Mouse (Mus musculus) CD8-positive naive resting alpha-beta T cell, adult 2 months (primary cell): ENCODE data around the gene Ak5.
"Not testable (repeated sequence)": the region's sequence is repeated elsewhere in the genome, so short reads cannot be mapped to it uniquely, and the experiment has no call there.

Experiments
- DNase-seq, 2 experiments: peaks; one replicate each; pipeline ENCODE4 v3.0.0; 2022; ENCODE audit warnings: low read depth in 2 of 2, low spot score in 2 of 2

Ak5 gene

GRCm38 (mm10) chr3:152478599-152479435 lies 189.3 kb downstream of the Ak5 start:
- DNase-seq: peak in 1 of 2 experiments; percentile 28

- peak; percentile 38 to 52 for DNase-seq
Observed at GRCm38 (mm10) chr3:152477796-152478527, 190.2 kb downstream of the Ak5 start.

GRCm38 (mm10) chr3:152475894-152476293 lies 192.3 kb downstream of the Ak5 start:
- no peak for DNase-seq

- DNase-seq: no peak
Observed at GRCm38 (mm10) chr3:152475278-152475669, 192.9 kb downstream of the Ak5 start.

GRCm38 (mm10) chr3:152474582-152475277 lies 193.4 kb downstream of the Ak5 start:
- DNase-seq: peak in 1 of 2 experiments; percentile 22

- DNase-seq: no peak
Observed at GRCm38 (mm10) chr3:152472676-152473075, 195.5 kb downstream of the Ak5 start.

- no peak for DNase-seq
Observed at GRCm38 (mm10) chr3:152470347-152470746, 197.8 kb downstream of the Ak5 start.

GRCm38 (mm10) chr3:152469423-152470200 lies 198.5 kb downstream of the Ak5 start:
- DNase-seq: no peak

GRCm38 (mm10) chr3:152468569-152469041 lies 199.6 kb downstream of the Ak5 start:
- DNase-seq: no peak

- no peak for DNase-seq
Observed at GRCm38 (mm10) chr3:152468032-152468431, 200.1 kb downstream of the Ak5 start.

GRCm38 (mm10) chr3:152467312-152467711 lies 200.8 kb downstream of the Ak5 start:
- DNase-seq: no peak

GRCm38 (mm10) chr3:152466849-152467248 lies 201.3 kb downstream of the Ak5 start:
- no peak for DNase-seq

- no peak for DNase-seq
Observed at GRCm38 (mm10) chr3:152465338-152465737, 202.8 kb downstream of the Ak5 start.

GRCm38 (mm10) chr3:152464462-152464861 lies 203.7 kb downstream of the Ak5 start:
- DNase-seq: no peak

- no peak for DNase-seq
Observed at GRCm38 (mm10) chr3:152462900-152463299, 205.3 kb downstream of the Ak5 start.

- DNase-seq: no peak
Observed at GRCm38 (mm10) chr3:152462038-152462547, 206.1 kb downstream of the Ak5 start.

- DNase-seq: no peak
Observed at GRCm38 (mm10) chr3:152460802-152461201, 207.4 kb downstream of the Ak5 start.

GRCm38 (mm10) chr3:152458875-152459274 lies 209.3 kb downstream of the Ak5 start:
- not testable (repeated sequence) for DNase-seq

GRCm38 (mm10) chr3:152457308-152458035 lies 210.7 kb downstream of the Ak5 start:
- DNase-seq: no peak

- no peak for DNase-seq
Observed at GRCm38 (mm10) chr3:152453163-152453562, 215.0 kb downstream of the Ak5 start.
